Mouse (Mus musculus): Measurements from ENCODE around the gene Ccl5. TPM values are rescaled to one million over a fixed set of nuclear protein-coding genes. Genes with fewer than 3 reads are reported as not detected.
"Not testable (repeated sequence)": the region's sequence is repeated elsewhere in the genome, so short reads cannot be mapped to it uniquely, and the experiment has no call there.

Gene Ccl5
- polyA plus RNA-seq, 1 experiment: 777 TPM

- WGBS: 65% methylated on average over 6 of the region's 6 CpGs
- TF ChIP-seq POLR2A (IDR thresholded peaks at IDR 0.05; ENCODE audit: control insufficient read depth, extremely low read depth, insufficient read depth, low read length, poor library complexity) (no peak), CTCF (IDR thresholded peaks at IDR 0.05; ENCODE audit: borderline replicate concordance, control insufficient read depth, extremely low read depth, insufficient read depth, low read length, poor library complexity) (no peak)
- Histone ChIP-seq H3K27me3 (ENCODE audit: control insufficient read depth, insufficient read depth, low read length) (no peaks in the 10 kb centered on the region), H3K27ac (ENCODE audit: control insufficient read depth, insufficient read depth, low read length) (no peak overlapping the region), H3K4me1 (replicated peaks; ENCODE audit: control insufficient read depth, insufficient read depth, low read length) (no peaks in the 10 kb centered on the region), H3K36me3 (ENCODE audit: control insufficient read depth, insufficient read depth, low read length) (no peaks in the 10 kb centered on the region), H3K4me3 (ENCODE audit: control insufficient read depth, insufficient read depth, low read length) (no peak overlapping the region)
- no peak for DNase-seq
These were observed 32.1 kb upstream of the Ccl5 start for GRCm38 (mm10) chr11:83562311-83562887.

GRCm38 (mm10) chr11:83560405-83560804 lies 30.1 kb upstream of the Ccl5 start:
- Histone ChIP-seq H3K27me3 (ENCODE audit: control insufficient read depth, insufficient read depth, low read length) (no peaks in the 10 kb centered on the region), H3K36me3 (ENCODE audit: control insufficient read depth, insufficient read depth, low read length) (no peaks in the 10 kb centered on the region), H3K4me3 (ENCODE audit: control insufficient read depth, insufficient read depth, low read length) (no peak overlapping the region), H3K4me1 (replicated peaks; ENCODE audit: control insufficient read depth, insufficient read depth, low read length) (no peaks in the 10 kb centered on the region), H3K27ac (ENCODE audit: control insufficient read depth, insufficient read depth, low read length) (no peak overlapping the region)
- no peak for DNase-seq
- TF ChIP-seq CTCF (IDR thresholded peaks at IDR 0.05; ENCODE audit: borderline replicate concordance, control insufficient read depth, extremely low read depth, insufficient read depth, low read length, poor library complexity) (no peak), POLR2A (IDR thresholded peaks at IDR 0.05; ENCODE audit: control insufficient read depth, extremely low read depth, insufficient read depth, low read length, poor library complexity) (no peak)
- WGBS: 27% methylated on average over 6 of the region's 6 CpGs

DNA sequence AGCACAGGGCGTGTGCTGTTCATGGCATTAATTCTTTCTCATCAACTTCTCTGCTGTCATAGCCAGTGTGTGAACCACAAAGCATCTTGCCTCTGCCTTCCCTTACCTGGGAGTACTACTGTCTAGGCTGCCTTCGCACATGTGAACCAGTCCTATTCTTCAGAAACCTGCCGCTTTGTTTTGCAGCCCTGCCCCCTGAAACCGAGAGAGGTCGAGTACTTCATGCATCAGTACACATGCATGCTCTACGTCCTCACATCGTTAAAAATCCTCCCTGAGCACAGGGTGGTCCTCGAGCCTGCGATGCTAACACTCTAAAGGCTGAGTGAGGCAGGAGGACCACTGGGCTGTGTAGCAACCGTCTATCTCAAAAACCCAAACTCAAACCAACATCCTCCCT lies 26.8 kb upstream of the Ccl5 start:
- H3K27me3 ChIP-seq (ENCODE audit: control insufficient read depth, insufficient read depth, low read length): no peaks in the 10 kb centered on the region
- 96% methylated on average over 10 of the region's 10 CpGs for WGBS
- TF ChIP-seq POLR2A (IDR thresholded peaks at IDR 0.05; ENCODE audit: control insufficient read depth, extremely low read depth, insufficient read depth, low read length, poor library complexity) (no peak), CTCF (IDR thresholded peaks at IDR 0.05; ENCODE audit: borderline replicate concordance, control insufficient read depth, extremely low read depth, insufficient read depth, low read length, poor library complexity) (no peak)

GRCm38 (mm10) chr11:83556085-83556781 lies 25.9 kb upstream of the Ccl5 start:
- TF ChIP-seq POLR2A (IDR thresholded peaks at IDR 0.05; ENCODE audit: control insufficient read depth, extremely low read depth, insufficient read depth, low read length, poor library complexity) (no peak), CTCF (IDR thresholded peaks at IDR 0.05; ENCODE audit: borderline replicate concordance, control insufficient read depth, extremely low read depth, insufficient read depth, low read length, poor library complexity) (no peak)
- 37% methylated on average over 8 of the region's 8 CpGs for WGBS
- H3K27me3 ChIP-seq (ENCODE audit: control insufficient read depth, insufficient read depth, low read length): no peaks in the 10 kb centered on the region
- no peak overlapping the region for H3K27ac ChIP-seq (ENCODE audit: control insufficient read depth, insufficient read depth, low read length)
- H3K4me3 ChIP-seq (ENCODE audit: control insufficient read depth, insufficient read depth, low read length): no peak overlapping the region
- DNase-seq: no peak
- H3K36me3 ChIP-seq (ENCODE audit: control insufficient read depth, insufficient read depth, low read length): no peaks in the 10 kb centered on the region
- H3K4me1 ChIP-seq (replicated peaks; ENCODE audit: control insufficient read depth, insufficient read depth, low read length): no peaks in the 10 kb centered on the region

More for the DNA sequence above, 26.8 kb upstream of the Ccl5 start:
- Histone ChIP-seq H3K36me3 (ENCODE audit: control insufficient read depth, insufficient read depth, low read length) (no peaks in the 10 kb centered on the region), H3K4me3 (ENCODE audit: control insufficient read depth, insufficient read depth, low read length) (no peak overlapping the region), H3K4me1 (replicated peaks; ENCODE audit: control insufficient read depth, insufficient read depth, low read length) (no peaks in the 10 kb centered on the region), H3K27ac (ENCODE audit: control insufficient read depth, insufficient read depth, low read length) (no peak overlapping the region)
- no peak for DNase-seq

DNA sequence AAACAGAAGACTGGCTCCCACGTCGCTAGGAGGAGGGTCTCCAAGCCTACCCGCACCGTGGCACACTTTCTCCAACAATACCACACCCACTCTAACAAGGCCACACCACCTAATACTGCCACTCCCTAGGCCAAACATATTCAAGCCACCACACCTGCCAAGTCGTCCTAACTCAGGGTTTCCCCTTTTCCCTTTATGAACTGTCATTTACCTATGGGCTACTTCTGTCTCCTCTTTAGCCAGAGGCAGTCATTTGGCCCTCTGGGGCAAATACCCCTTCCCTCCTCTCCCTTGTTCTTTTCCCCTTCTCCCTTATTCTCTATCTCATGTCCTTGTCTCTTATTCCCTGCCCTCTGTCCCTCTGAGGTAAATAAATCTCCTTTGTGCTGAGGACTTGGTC lies 21.4 kb upstream of the Ccl5 start:
- TF ChIP-seq CTCF (IDR thresholded peaks at IDR 0.05; ENCODE audit: borderline replicate concordance, control insufficient read depth, extremely low read depth, insufficient read depth, low read length, poor library complexity): no peak
- Histone ChIP-seq H3K4me3 (ENCODE audit: control insufficient read depth, insufficient read depth, low read length) (no peak overlapping the region), H3K27ac (ENCODE audit: control insufficient read depth, insufficient read depth, low read length) (no peak overlapping the region), H3K36me3 (ENCODE audit: control insufficient read depth, insufficient read depth, low read length) (no peaks in the 10 kb centered on the region), H3K4me1 (replicated peaks; ENCODE audit: control insufficient read depth, insufficient read depth, low read length) (peaks cover 8% of the 10 kb centered on the region), H3K27me3 (ENCODE audit: control insufficient read depth, insufficient read depth, low read length) (no peaks in the 10 kb centered on the region)
- 90% methylated on average over 5 of the region's 5 CpGs for WGBS
- DNase-seq: no peak

DNA sequence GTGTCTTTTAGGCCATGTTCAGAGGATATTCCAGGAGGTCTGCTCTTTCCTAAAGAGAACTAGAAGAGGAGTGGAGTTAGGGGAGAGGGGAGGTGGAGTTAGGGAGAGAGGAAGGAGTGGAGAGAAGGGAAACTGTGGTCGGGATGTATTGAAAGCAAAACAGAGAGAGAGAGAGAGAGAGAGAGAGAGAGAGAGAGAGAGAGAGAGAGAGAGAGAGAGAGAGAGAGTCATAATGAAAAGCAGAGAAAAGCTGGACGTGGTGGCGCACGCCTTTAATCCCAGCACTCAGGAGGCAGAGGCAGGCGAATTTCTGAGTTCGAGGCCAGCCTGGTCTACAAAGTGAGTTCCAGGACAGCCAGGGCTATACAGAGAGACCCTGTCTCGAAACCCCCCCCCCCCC lies 20.7 kb upstream of the Ccl5 start:
- WGBS: 63% methylated on average over 7 of the region's 7 CpGs
- H3K27ac ChIP-seq (ENCODE audit: control insufficient read depth, insufficient read depth, low read length); H3K27me3 ChIP-seq (ENCODE audit: control insufficient read depth, insufficient read depth, low read length); DNase-seq; H3K4me1 ChIP-seq (replicated peaks; ENCODE audit: control insufficient read depth, insufficient read depth, low read length); H3K4me3 ChIP-seq (ENCODE audit: control insufficient read depth, insufficient read depth, low read length); H3K36me3 ChIP-seq (ENCODE audit: control insufficient read depth, insufficient read depth, low read length): not testable (repeated sequence)

GRCm38 (mm10) chr11:83550186-83550632 lies 19.9 kb upstream of the Ccl5 start:
- WGBS: 7% methylated on average over 5 of the region's 5 CpGs
- H3K36me3 ChIP-seq (ENCODE audit: control insufficient read depth, insufficient read depth, low read length): no peaks in the 10 kb centered on the region
- TF ChIP-seq POLR2A (IDR thresholded peaks at IDR 0.05; ENCODE audit: control insufficient read depth, extremely low read depth, insufficient read depth, low read length, poor library complexity) (no peak), CTCF (IDR thresholded peaks at IDR 0.05; ENCODE audit: borderline replicate concordance, control insufficient read depth, extremely low read depth, insufficient read depth, low read length, poor library complexity) (no peak)
- no peak overlapping the region for H3K27ac ChIP-seq (ENCODE audit: control insufficient read depth, insufficient read depth, low read length)
- no peaks in the 10 kb centered on the region for H3K27me3 ChIP-seq (ENCODE audit: control insufficient read depth, insufficient read depth, low read length)
- H3K4me3 ChIP-seq (ENCODE audit: control insufficient read depth, insufficient read depth, low read length): no peak overlapping the region
- H3K4me1 ChIP-seq (replicated peaks; ENCODE audit: control insufficient read depth, insufficient read depth, low read length): peaks cover 8% of the 10 kb centered on the region
- DNase-seq: no peak

All from thymus, adult 2 months (tissue).